Mouse (Mus musculus) embryonic facial prominence, embryonic 10.5 days (tissue): ENCODE results near the gene BC037034. TPM values are rescaled to one million over a fixed set of nuclear protein-coding genes. Genes with fewer than 3 reads are reported as not detected.
"Not testable (repeated sequence)": the region's sequence is repeated elsewhere in the genome, so short reads cannot be mapped to it uniquely, and the experiment has no call there.

ENCODE experiments used
- DNase-seq: peaks from one replicate; pipeline ENCODE4 v3.0.0-alpha.2; 2017; ENCODE audit warnings: low spot score
- H3K27ac ChIP-seq: fragments of 300-500 bp; sonication (generic); replicated peaks from 2 replicates; pipeline ENCODE4 v1.5.1; 2016; ENCODE audit warnings: mild to moderate bottlenecking
- H3K27me3 ChIP-seq: fragments of 300-500 bp; sonication (generic); replicated peaks from 2 replicates; pipeline ENCODE4 v1.6.1; 2016; ENCODE audit warnings: low read depth, mild to moderate bottlenecking; ENCODE audit not compliant: poor library complexity, severe bottlenecking
- H3K36me3 ChIP-seq: fragments of 300-500 bp; sonication (generic); replicated peaks from 2 replicates; pipeline ENCODE4 v1.6.1; 2016; ENCODE audit warnings: mild to moderate bottlenecking, moderate library complexity
- H3K4me1 ChIP-seq: fragments of 300-500 bp; sonication (generic); 2 replicates; pipeline ENCODE4 v1.6.1; 2016
- H3K4me3 ChIP-seq: fragments of 300-500 bp; sonication (generic); 2 replicates; pipeline ENCODE4 v1.5.1; 2016; ENCODE audit warnings: mild to moderate bottlenecking, moderate library complexity
- H3K9me3 ChIP-seq: fragments of 300-500 bp; sonication (generic); 2 replicates; pipeline ENCODE4 v1.6.1; 2016; ENCODE audit warnings: mild to moderate bottlenecking
- WGBS: fragments of 180-500 bp; shearing (Covaris S2); methylation state at CpG from one replicate; pipeline ENCODE4 v1.1.7; 2016; 5-methylcytosine and 5-hydroxymethylcytosine counted together
- polyA plus RNA-seq: library from polyadenylated mRNA; unstranded; fragments of >200 nt; fragmentation: Nextera tagmentation; extraction: Ambion mirVana; gene quantifications from 2 replicates; pipeline ENCODE4 v1.2.1, GENCODE M21; 2016

BC037034 gene
- polyA plus RNA-seq, 1 experiment from 2014 or later = 5.7 TPM

GRCm38 (mm10) chr5:138228026-138228425, 35.8 kb downstream of the BC037034 start:
- no peak for DNase-seq
- Histone ChIP-seq H3K27ac (no peak overlapping the region), H3K9me3 (no peaks in the 10 kb centered on the region), H3K36me3 (no peaks in the 10 kb centered on the region), H3K27me3 (no peaks in the 10 kb centered on the region), H3K4me3 (no peak overlapping the region), H3K4me1 (no peaks in the 10 kb centered on the region)
- WGBS = 63% methylated on average over 3 of the region's 3 CpGs

- no peak for DNase-seq
- H3K4me1 ChIP-seq = no peaks in the 10 kb centered on the region
- WGBS = 75% methylated on average over 2 of the region's 2 CpGs
- no peak overlapping the region for H3K27ac ChIP-seq
- H3K27me3 ChIP-seq = no peaks in the 10 kb centered on the region
- no peaks in the 10 kb centered on the region for H3K9me3 ChIP-seq
- H3K4me3 ChIP-seq = no peak overlapping the region
- no peaks in the 10 kb centered on the region for H3K36me3 ChIP-seq
Observed at GRCm38 (mm10) chr5:138227367-138227766, 36.5 kb downstream of the BC037034 start.

- Histone ChIP-seq H3K27ac (no peak overlapping the region), H3K27me3 (no peaks in the 10 kb centered on the region), H3K36me3 (no peaks in the 10 kb centered on the region), H3K4me1 (no peaks in the 10 kb centered on the region), H3K9me3 (no peaks in the 10 kb centered on the region), H3K4me3 (no peak overlapping the region)
- 78% methylated on average over 4 of the region's 4 CpGs for WGBS
- DNase-seq = no peak
Observed at GRCm38 (mm10) chr5:138226491-138226890, 37.3 kb downstream of the BC037034 start.

- Histone ChIP-seq H3K36me3 (no peaks in the 10 kb centered on the region), H3K27ac (no peak within 1 kb of the TSS), H3K4me1 (no peaks in the 10 kb centered on the region), H3K27me3 (no peaks in the 10 kb centered on the region), H3K9me3 (no peaks in the 10 kb centered on the region), H3K4me3 (no peak within 1 kb of the TSS)
- WGBS = 59% methylated on average over 2 of the region's 2 CpGs
- no peak for DNase-seq
Observed at GRCm38 (mm10) chr5:138225700-138226099, 38.1 kb downstream of the BC037034 start, which contains the start of gene Nxpe5. Gene Nxpe5, plus strand, starts transcription at chr5:138225898.

- DNase-seq = no peak
- Histone ChIP-seq H3K9me3 (no peaks in the 10 kb centered on the region), H3K27ac (no peak overlapping the region), H3K4me3 (no peak overlapping the region), H3K36me3 (no peaks in the 10 kb centered on the region), H3K4me1 (no peaks in the 10 kb centered on the region), H3K27me3 (no peaks in the 10 kb centered on the region)
- 62% methylated on average over 3 of the region's 3 CpGs for WGBS
Observed at GRCm38 (mm10) chr5:138223287-138223686, 40.5 kb downstream of the BC037034 start.

GRCm38 (mm10) chr5:138222111-138222510, 41.7 kb downstream of the BC037034 start:
- H3K36me3 ChIP-seq = no peaks in the 10 kb centered on the region
- WGBS = 26% methylated on average over 4 of the region's 4 CpGs
- no peaks in the 10 kb centered on the region for H3K4me1 ChIP-seq
- DNase-seq = peak; percentile 77
- H3K4me3 ChIP-seq = no peak overlapping the region
- no peaks in the 10 kb centered on the region for H3K27me3 ChIP-seq
- H3K27ac ChIP-seq = no peak overlapping the region
- H3K9me3 ChIP-seq = peaks cover 2% of the 10 kb centered on the region

GRCm38 (mm10) chr5:138219864-138220263, 44.0 kb downstream of the BC037034 start:
- H3K4me1 ChIP-seq = no peaks in the 10 kb centered on the region
- 75% methylated on average over 2 of the region's 2 CpGs for WGBS
- no peak overlapping the region for H3K4me3 ChIP-seq
- DNase-seq = no peak
- H3K27ac ChIP-seq = no peak overlapping the region
- H3K9me3 ChIP-seq = peaks cover 23% of the 10 kb centered on the region
- H3K36me3 ChIP-seq = no peaks in the 10 kb centered on the region
- no peaks in the 10 kb centered on the region for H3K27me3 ChIP-seq

- not testable (repeated sequence) for H3K27me3 ChIP-seq, H3K36me3 ChIP-seq, H3K4me3 ChIP-seq, H3K4me1 ChIP-seq, DNase-seq, H3K27ac ChIP-seq
- 92% methylated on average over 13 of the region's 13 CpGs for WGBS
- H3K9me3 ChIP-seq = peaks cover 39% of the 10 kb centered on the region
Observed at GRCm38 (mm10) chr5:138216632-138217031, 47.2 kb downstream of the BC037034 start.

Other genes with a start within 250 kb of the BC037034 start
- not detected in 2 replicates for gene Smok3a, start 242.8 kb downstream of the BC037034 start, polyA plus RNA-seq
- gene Smok3b, start 242.6 kb downstream of the BC037034 start, polyA plus RNA-seq = not detected in 2 replicates
- not detected in 2 replicates for gene Smok3c, start 210.8 kb downstream of the BC037034 start, polyA plus RNA-seq
- 28.2 and 30.0 TPM in 2 replicates for gene Zkscan1, start 178.9 kb downstream of the BC037034 start, polyA plus RNA-seq
- 96.5 and 97.0 TPM in 2 replicates for gene Zscan21, start 147.1 kb downstream of the BC037034 start, polyA plus RNA-seq
- 32.1 and 39.8 TPM in 2 replicates for gene Zfp113, start 108.3 kb downstream of the BC037034 start, polyA plus RNA-seq
- 357 and 367 TPM in 2 replicates for gene Cops6, start 103.0 kb downstream of the BC037034 start, polyA plus RNA-seq
- 30.6 and 33.0 TPM in 2 replicates for gene Ap4m1, start 92.0 kb downstream of the BC037034 start, polyA plus RNA-seq
- 365 and 378 TPM in 2 replicates for gene Mcm7, start 91.6 kb downstream of the BC037034 start, polyA plus RNA-seq
- 146 and 149 TPM in 2 replicates for gene Taf6, start 76.6 kb downstream of the BC037034 start, polyA plus RNA-seq
- 54.4 and 54.6 TPM in 2 replicates for gene Cnpy4, start 76.5 kb downstream of the BC037034 start, polyA plus RNA-seq
- gene Mblac1, start 69.7 kb downstream of the BC037034 start, polyA plus RNA-seq = 8.7 and 9.4 TPM in 2 replicates
- gene Nxpe5, start 38.1 kb downstream of the BC037034 start, polyA plus RNA-seq = not detected in 2 replicates
- 38.6 and 40.2 TPM in 2 replicates for gene Lamtor4, start 8.6 kb downstream of the BC037034 start, polyA plus RNA-seq
- 3.6 and 4.5 TPM in 2 replicates for gene Gal3st4, start 8.8 kb upstream of the BC037034 start, polyA plus RNA-seq
- gene Gm43720, start 15.9 kb upstream of the BC037034 start, polyA plus RNA-seq = 0.11 TPM in 1 of 2 replicates, not detected in the other
- 48.1 TPM in 2 replicates for gene Gpc2, start 16.0 kb upstream of the BC037034 start, polyA plus RNA-seq
- 5.5 and 6.2 TPM in 2 replicates for gene Stag3, start 16.2 kb upstream of the BC037034 start, polyA plus RNA-seq
- 0.19 TPM in 1 of 2 replicates, not detected in the other for gene Pvrig, start 77.9 kb upstream of the BC037034 start, polyA plus RNA-seq
- 38.9 and 44.9 TPM in 2 replicates for gene Zfp157, start 177.4 kb upstream of the BC037034 start, polyA plus RNA-seq